Mouse (Mus musculus): Measurements from ENCODE around the gene Vps13d.
A peak's percentile ranks its signal among the peaks of the same experiment; 100 is the strongest.

The Vps13d gene

GRCm38 (mm10) chr4:144931167-144931566, 263.6 kb downstream of the Vps13d start:
- DNase-seq: no peak

GRCm38 (mm10) chr4:144930366-144930765, 264.4 kb downstream of the Vps13d start:
- DNase-seq: peak; percentile 82 to 88

- peak; percentile 72 to 81 for DNase-seq
These were observed 265.0 kb downstream of the Vps13d start for GRCm38 (mm10) chr4:144929811-144930221.

- DNase-seq: no peak
These were observed 265.9 kb downstream of the Vps13d start for GRCm38 (mm10) chr4:144928693-144929436.

Data from kidney, postnatal 4 days (tissue).